Mouse (Mus musculus) liver, adult (tissue): ENCODE measurements at regions not wholly inside any gene's neighbourhood (a gene's known extent, or its start where the extent isn't known, plus 50 kb on each side); places are given as distances from the start of the nearest gene placed in this dataset.

ENCODE experiments used
- GATA4 ChIP-seq: IDR thresholded peaks from 2 replicates; pipeline ENCODE4 v1.6.1; 2014; ENCODE audit warnings: mild to moderate bottlenecking, low read length; ENCODE audit not compliant: insufficient replicate concordance

- TF ChIP-seq GATA4: no peak
Observed at GRCm38 (mm10) chr4:55179456-55179855, 170.4 kb upstream of the Rad23b start.

- TF ChIP-seq GATA4: no peak
Observed at GRCm38 (mm10) chr4:55183519-55183918, 166.3 kb upstream of the Rad23b start.

- no peak for TF ChIP-seq GATA4
Observed at GRCm38 (mm10) chr4:55188716-55189115, 161.1 kb upstream of the Rad23b start.

GRCm38 (mm10) chr4:55190586-55190985, 159.3 kb upstream of the Rad23b start:
- TF ChIP-seq GATA4: no peak

GRCm38 (mm10) chr4:55194061-55194460, 155.8 kb upstream of the Rad23b start:
- no peak for TF ChIP-seq GATA4

GRCm38 (mm10) chr4:55194552-55194951, 155.3 kb upstream of the Rad23b start:
- no peak for TF ChIP-seq GATA4

DNA sequence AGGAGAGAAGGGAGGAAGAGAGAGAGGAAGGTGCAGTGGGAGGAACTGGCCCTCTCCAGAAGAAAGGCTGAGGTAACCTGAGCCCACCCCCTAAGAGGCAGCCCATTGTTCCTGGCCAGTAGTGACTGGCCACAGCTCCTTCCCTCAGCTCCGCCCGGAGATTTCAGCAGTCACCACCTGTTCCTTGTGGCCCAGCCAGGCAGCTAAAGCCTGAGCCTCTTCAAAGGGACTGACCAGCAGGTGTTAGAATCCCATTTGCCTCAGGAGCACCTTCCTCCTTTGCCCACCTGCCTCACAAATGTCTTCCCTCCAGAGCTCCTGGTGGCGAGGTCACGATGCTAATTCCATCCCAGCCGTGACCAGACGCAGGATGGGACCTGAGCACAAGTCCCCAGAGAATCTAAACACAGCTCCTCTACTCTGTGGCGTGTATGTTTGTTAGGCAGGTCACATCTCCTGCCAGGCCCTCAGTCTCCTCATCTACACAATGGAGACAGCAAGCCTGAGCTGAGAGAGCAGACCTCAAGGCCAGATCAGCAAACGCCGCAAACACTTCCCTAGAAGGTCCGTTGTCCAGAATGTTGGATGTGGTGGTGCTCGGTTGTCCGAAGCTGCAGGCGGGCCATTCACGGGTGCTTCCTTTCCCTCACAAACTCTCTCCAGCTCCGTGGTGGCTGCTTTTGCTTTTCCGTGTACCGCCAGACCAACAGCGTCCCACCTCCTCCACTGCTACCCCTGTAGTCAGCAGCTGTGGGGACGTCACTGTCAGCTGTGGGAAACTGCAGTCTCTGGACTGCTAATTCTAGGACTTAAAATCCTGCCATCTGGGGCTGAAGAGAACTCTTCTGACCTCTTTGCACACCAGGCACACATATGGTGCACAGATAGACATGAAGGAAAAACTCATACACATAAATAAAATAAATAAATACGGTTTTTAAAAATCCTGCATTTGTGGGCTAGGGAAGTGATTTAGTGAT, 145.8 kb upstream of the Rad23b start:
- no peak for TF ChIP-seq GATA4

DNA sequence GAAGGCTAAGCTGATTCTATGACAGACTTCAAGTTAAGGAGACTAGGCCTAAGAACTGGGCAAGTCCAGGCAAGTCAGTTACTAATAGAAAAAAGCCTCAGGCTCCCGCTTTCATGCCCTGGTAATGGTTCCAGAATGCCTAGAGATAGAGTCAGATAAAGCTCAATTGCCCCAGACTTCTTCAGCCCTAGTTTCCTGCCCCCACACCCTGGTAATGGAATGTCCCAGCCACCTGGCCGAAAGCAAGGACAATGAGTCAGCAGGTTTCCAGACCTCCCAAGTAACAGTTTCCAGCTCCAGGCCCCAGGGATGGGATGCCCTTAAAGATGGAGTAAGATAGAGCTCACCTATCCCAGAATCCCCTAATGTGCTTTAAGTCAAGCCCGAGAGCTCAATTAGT, 143.6 kb upstream of the Rad23b start:
- no peak for TF ChIP-seq GATA4

DNA sequence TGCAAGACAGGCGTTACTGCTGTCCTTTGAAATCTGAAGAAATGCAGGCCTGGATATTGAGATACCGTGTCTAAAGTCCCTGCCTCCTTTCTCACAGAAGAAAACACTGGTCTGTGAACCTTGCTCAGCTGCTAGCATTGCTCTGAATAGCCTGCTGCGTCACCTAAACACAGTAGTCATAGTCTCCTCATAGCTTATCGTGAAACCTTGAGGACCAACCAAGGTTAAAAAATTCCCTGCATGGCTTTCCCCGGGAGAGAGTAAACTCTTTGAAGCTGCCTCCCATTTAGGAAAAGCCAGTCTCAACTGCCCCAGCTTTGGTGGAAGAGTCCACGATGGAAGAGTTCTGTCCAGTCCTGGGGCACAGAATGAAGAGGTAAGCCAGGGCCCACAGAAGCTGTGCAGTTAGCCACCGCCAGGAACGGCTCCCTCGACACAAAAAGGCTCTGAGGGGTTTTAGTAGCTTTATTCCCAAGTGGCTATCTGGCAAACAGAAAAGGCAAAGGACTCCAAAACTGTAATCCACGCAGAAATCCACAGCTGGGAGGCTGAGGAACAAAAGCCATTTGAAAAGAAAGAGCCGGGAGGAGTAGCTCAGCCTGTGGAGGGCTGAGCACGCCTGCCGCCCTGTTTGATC, 142.0 kb upstream of the Rad23b start:
- TF ChIP-seq GATA4: no peak

GRCm38 (mm10) chr4:55208386-55209345, 141.2 kb upstream of the Rad23b start:
- TF ChIP-seq GATA4: no peak

GRCm38 (mm10) chr4:55215425-55216174, 134.2 kb upstream of the Rad23b start:
- no peak for TF ChIP-seq GATA4

GRCm38 (mm10) chr4:55216175-55216545, 133.7 kb upstream of the Rad23b start:
- TF ChIP-seq GATA4: no peak

GRCm38 (mm10) chr4:55225766-55226165, 124.1 kb upstream of the Rad23b start:
- no peak for TF ChIP-seq GATA4

- no peak for TF ChIP-seq GATA4
Observed at GRCm38 (mm10) chr4:55227394-55227793, 122.4 kb upstream of the Rad23b start.
